Mouse (Mus musculus) bone marrow, adult 2 months (tissue): ENCODE data around the gene Irf2bpl. TPM values are rescaled to one million over a fixed set of nuclear protein-coding genes. Genes with fewer than 3 reads are reported as not detected.
A peak's percentile ranks its signal among the peaks of the same experiment; 100 is the strongest.

ENCODE experiments used
- H3K27ac ChIP-seq: fragments of 200-500 bp; 2 replicates; pipeline ENCODE4 v1.5.1; 2012; ENCODE audit warnings: low read depth, mild to moderate bottlenecking, control low read depth, inconsistent platforms, low read length; ENCODE audit not compliant: control insufficient read depth, poor library complexity, insufficient read depth
- H3K4me1 ChIP-seq: fragments of 200-500 bp; 2 replicates; pipeline ENCODE4 v1.6.1; 2011; ENCODE audit warnings: low read length; ENCODE audit not compliant: control insufficient read depth, insufficient read depth
- H3K4me3 ChIP-seq: fragments of 200-500 bp; replicated peaks from 2 replicates; pipeline ENCODE3; 2011; ENCODE audit warnings: mild to moderate bottlenecking, low read depth, low read length, control low read depth; ENCODE audit not compliant: control insufficient read depth
- CTCF ChIP-seq: fragments of 200-500 bp; IDR thresholded peaks from 2 replicates; pipeline ENCODE4 v1.5.1; 2011; ENCODE audit warnings: low read length, control low read depth; ENCODE audit not compliant: control insufficient read depth, insufficient read depth
- POLR2A ChIP-seq: fragments of 200-500 bp; IDR thresholded peaks from 2 replicates; pipeline ENCODE4 v1.6.1; 2011; ENCODE audit warnings: low read depth, mild to moderate bottlenecking, control low read depth, low read length, borderline replicate concordance; ENCODE audit not compliant: control insufficient read depth
- WGBS: fragments of 180-500 bp; shearing (Covaris S2); methylation state at CpG from one replicate; pipeline ENCODE4 v1.1.7; 2018; 5-methylcytosine and 5-hydroxymethylcytosine counted together
- polyA plus RNA-seq: library from polyadenylated mRNA; stranded (reverse); fragments of >200 nt; gene quantifications from 2 replicates; pipeline ENCODE4 v1.2.4, GENCODE M21; 2011; ENCODE audit warnings: low replicate concordance; ENCODE audit not compliant: missing spikeins, insufficient read depth, insufficient read length

The Irf2bpl gene
- polyA plus RNA-seq, 1 experiment, result 3.4 TPM

- Histone ChIP-seq H3K4me1 (no peaks in the 10 kb centered on the region), H3K4me3 (no peak overlapping the region), H3K27ac (no peak overlapping the region)
- 71% methylated on average over 1 of the region's 1 CpGs for WGBS
- TF ChIP-seq CTCF (no peak), POLR2A (no peak)
Measured at GRCm38 (mm10) chr12:86853516-86853915, 31.1 kb downstream of the Irf2bpl start.

GRCm38 (mm10) chr12:86851313-86851712 lies 33.3 kb downstream of the Irf2bpl start:
- no peak overlapping the region for H3K27ac ChIP-seq
- no peaks in the 10 kb centered on the region for H3K4me1 ChIP-seq
- TF ChIP-seq CTCF, result no peak
- TF ChIP-seq POLR2A, result no peak
- no peak overlapping the region for H3K4me3 ChIP-seq

- TF ChIP-seq CTCF (no peak), POLR2A (no peak)
- Histone ChIP-seq H3K4me3 (no peak overlapping the region), H3K4me1 (no peaks in the 10 kb centered on the region), H3K27ac (no peak overlapping the region)
- WGBS, result 83% methylated on average over 5 of the region's 5 CpGs
Measured at GRCm38 (mm10) chr12:86850746-86851145, 33.9 kb downstream of the Irf2bpl start.

- no peak overlapping the region for H3K27ac ChIP-seq
- 81% methylated on average over 10 of the region's 10 CpGs for WGBS
- no peak overlapping the region for H3K4me3 ChIP-seq
- TF ChIP-seq CTCF (no peak), POLR2A (no peak)
- H3K4me1 ChIP-seq, result no peaks in the 10 kb centered on the region
Measured at GRCm38 (mm10) chr12:86849945-86850626, 34.5 kb downstream of the Irf2bpl start.

GRCm38 (mm10) chr12:86842866-86843459 lies 41.6 kb downstream of the Irf2bpl start:
- WGBS, result 14% methylated on average over 15 of the region's 15 CpGs
- no peak for TF ChIP-seq POLR2A
- no peak for TF ChIP-seq CTCF
- no peak overlapping the region for H3K27ac ChIP-seq
- H3K4me3 ChIP-seq, result no peak overlapping the region
- H3K4me1 ChIP-seq, result peaks cover 2% of the 10 kb centered on the region

- Histone ChIP-seq H3K4me1 (peaks cover 5% of the 10 kb centered on the region), H3K4me3 (no peak overlapping the region), H3K27ac (no peak overlapping the region)
- 49% methylated on average over 4 of the region's 4 CpGs for WGBS
- TF ChIP-seq POLR2A, result no peak
- TF ChIP-seq CTCF, result no peak
Measured at GRCm38 (mm10) chr12:86840526-86840925, 44.1 kb downstream of the Irf2bpl start.

- Histone ChIP-seq H3K4me1 (peaks cover 16% of the 10 kb centered on the region), H3K4me3 (no peak overlapping the region), H3K27ac (no peak overlapping the region)
- WGBS, result 82% methylated on average over 2 of the region's 2 CpGs
- TF ChIP-seq CTCF (no peak), POLR2A (no peak)
Measured at GRCm38 (mm10) chr12:86838181-86838580, 46.4 kb downstream of the Irf2bpl start.

- H3K4me1 ChIP-seq, result peaks cover 25% of the 10 kb centered on the region
- WGBS, result 3% methylated on average over 23 of the region's 23 CpGs
- peak overlapping the region; percentile 59 for H3K4me3 ChIP-seq
- H3K27ac ChIP-seq, result peak overlapping the region; percentile 92
- TF ChIP-seq POLR2A (peak; percentile 69; the same call in 1 of the 2 replicates), CTCF (no peak)
Measured at GRCm38 (mm10) chr12:86836431-86837047, 48.1 kb downstream of the Irf2bpl start.
